Mouse (Mus musculus) heart, embryonic 13.5 days (tissue): Measurements from ENCODE around the gene Vav3. TPM values are rescaled to one million over a fixed set of nuclear protein-coding genes. Genes with fewer than 3 reads are reported as not detected.

Experiments
- ATAC-seq: fragments of 200-750 bp; cut with Nextera tagmentation; 2 replicates; pipeline ENCODE4 v1.8.0; 2017; ENCODE audit warnings: moderate TSS enrichment; ENCODE audit not compliant: insufficient number of reproducible peaks, low FRiP score, low TSS enrichment; ENCODE audit errors: extremely low read depth
- H3K27ac ChIP-seq: fragments of 300-500 bp; sonication (generic); replicated peaks from 2 replicates; pipeline ENCODE4 v1.5.1; 2015; ENCODE audit warnings: moderate library complexity, mild to moderate bottlenecking, inconsistent platforms
- H3K27me3 ChIP-seq: fragments of 300-500 bp; sonication (generic); replicated peaks from 2 replicates; pipeline ENCODE4 v1.6.1; 2015; ENCODE audit warnings: mild to moderate bottlenecking, inconsistent platforms
- H3K36me3 ChIP-seq: fragments of 300-500 bp; sonication (generic); 2 replicates; pipeline ENCODE4 v1.6.1; 2015; ENCODE audit warnings: mild to moderate bottlenecking, inconsistent platforms
- H3K4me1 ChIP-seq: fragments of 300-500 bp; sonication (generic); 2 replicates; pipeline ENCODE4 v1.6.1; 2015; ENCODE audit warnings: inconsistent platforms
- H3K4me2 ChIP-seq: fragments of 300-500 bp; sonication (generic); 2 replicates; pipeline ENCODE4 v1.6.1; 2015; ENCODE audit warnings: inconsistent platforms, mild to moderate bottlenecking, moderate library complexity
- H3K4me3 ChIP-seq: fragments of 300-500 bp; sonication (generic); 2 replicates; pipeline ENCODE4 v1.5.1; 2015; ENCODE audit warnings: moderate library complexity, mild to moderate bottlenecking, inconsistent platforms
- H3K9ac ChIP-seq: fragments of 300-500 bp; sonication (generic); 2 replicates; pipeline ENCODE4 v1.6.1; 2015; ENCODE audit warnings: inconsistent platforms, mild to moderate bottlenecking, moderate library complexity
- H3K9me3 ChIP-seq: fragments of 300-500 bp; sonication (generic); 2 replicates; pipeline ENCODE4 v1.6.1; 2016; ENCODE audit warnings: inconsistent platforms
- WGBS: fragments of 180-500 bp; shearing (Covaris S2); methylation state at CpG from one replicate; pipeline ENCODE4 v1.1.7; 2015; ENCODE audit warnings: mixed read lengths; 5-methylcytosine and 5-hydroxymethylcytosine counted together
- polyA plus RNA-seq: library from polyadenylated mRNA; unstranded; fragments of >200 nt; fragmentation: Nextera tagmentation; extraction: Ambion mirVana; gene quantifications from 2 replicates; pipeline ENCODE4 v1.2.1, GENCODE M21; 2015

Vav3 gene
- polyA plus RNA-seq, 1 experiment from 2014 or later = 7.5 TPM

GRCm38 (mm10) chr3:109651479-109651878 is 311.0 kb downstream of the Vav3 start:
- no peak overlapping the region for H3K9ac ChIP-seq
- WGBS = 82% methylated on average over 3 of the region's 3 CpGs

GRCm38 (mm10) chr3:109652860-109653631 is 312.6 kb downstream of the Vav3 start:
- Histone ChIP-seq H3K4me2 (no peak overlapping the region), H3K9me3 (no peaks in the 10 kb centered on the region), H3K4me3 (no peak overlapping the region), H3K9ac (no peak overlapping the region), H3K27ac (no peak overlapping the region), H3K4me1 (no peaks in the 10 kb centered on the region), H3K36me3 (no peaks in the 10 kb centered on the region), H3K27me3 (no peaks in the 10 kb centered on the region)
- WGBS = 85% methylated on average over 12 of the region's 12 CpGs
- no peak for ATAC-seq

More at GRCm38 (mm10) chr3:109651479-109651878, 311.0 kb downstream of the Vav3 start:
- Histone ChIP-seq H3K36me3 (no peaks in the 10 kb centered on the region), H3K27me3 (no peaks in the 10 kb centered on the region), H3K4me1 (no peaks in the 10 kb centered on the region), H3K27ac (no peak overlapping the region), H3K4me3 (no peak overlapping the region), H3K9me3 (no peaks in the 10 kb centered on the region), H3K4me2 (no peak overlapping the region)
- no peak for ATAC-seq

GRCm38 (mm10) chr3:109654386-109654785 is 313.9 kb downstream of the Vav3 start:
- no peak for ATAC-seq
- H3K27me3 ChIP-seq = no peaks in the 10 kb centered on the region
- WGBS = 93% methylated on average over 4 of the region's 4 CpGs
- no peaks in the 10 kb centered on the region for H3K9me3 ChIP-seq
- H3K4me3 ChIP-seq = no peak overlapping the region
- no peak overlapping the region for H3K27ac ChIP-seq
- H3K4me2 ChIP-seq = no peak overlapping the region
- H3K9ac ChIP-seq = no peak overlapping the region
- no peaks in the 10 kb centered on the region for H3K4me1 ChIP-seq
- no peaks in the 10 kb centered on the region for H3K36me3 ChIP-seq

GRCm38 (mm10) chr3:109671716-109672115 is 331.3 kb downstream of the Vav3 start:
- Histone ChIP-seq H3K27ac (no peak overlapping the region), H3K36me3 (no peaks in the 10 kb centered on the region), H3K27me3 (no peaks in the 10 kb centered on the region), H3K4me2 (no peak overlapping the region), H3K4me1 (no peaks in the 10 kb centered on the region), H3K9ac (no peak overlapping the region), H3K4me3 (no peak overlapping the region), H3K9me3 (no peaks in the 10 kb centered on the region)
- 92% methylated on average over 4 of the region's 4 CpGs for WGBS
- ATAC-seq = no peak

- no peaks in the 10 kb centered on the region for H3K27me3 ChIP-seq
- ATAC-seq = no peak
Measured at GRCm38 (mm10) chr3:109672925-109673324, 332.5 kb downstream of the Vav3 start.

GRCm38 (mm10) chr3:109680281-109680680 is 339.8 kb downstream of the Vav3 start:
- no peak overlapping the region for H3K4me3 ChIP-seq
- no peak overlapping the region for H3K4me2 ChIP-seq
- H3K36me3 ChIP-seq = peaks cover 5% of the 10 kb centered on the region; the same call in 1 of the 2 replicates
- no peaks in the 10 kb centered on the region for H3K9me3 ChIP-seq
- no peaks in the 10 kb centered on the region for H3K27me3 ChIP-seq
- H3K4me1 ChIP-seq = peaks cover 3% of the 10 kb centered on the region; the same call in 1 of the 2 replicates
- no peak overlapping the region for H3K9ac ChIP-seq
- no peak overlapping the region for H3K27ac ChIP-seq
- no peak for ATAC-seq
- 85% methylated on average over 2 of the region's 2 CpGs for WGBS

More at GRCm38 (mm10) chr3:109672925-109673324, 332.5 kb downstream of the Vav3 start:
- Histone ChIP-seq H3K9me3 (no peaks in the 10 kb centered on the region), H3K4me1 (peaks cover 3% of the 10 kb centered on the region; the same call in 1 of the 2 replicates), H3K36me3 (no peaks in the 10 kb centered on the region), H3K27ac (no peak overlapping the region), H3K9ac (no peak overlapping the region), H3K4me3 (no peak overlapping the region), H3K4me2 (no peak overlapping the region)
- 88% methylated on average over 1 of the region's 1 CpGs for WGBS

GRCm38 (mm10) chr3:109681863-109682262 is 341.4 kb downstream of the Vav3 start:
- WGBS = 80% methylated on average over 5 of the region's 5 CpGs
- peaks cover 3% of the 10 kb centered on the region; the same call in 1 of the 2 replicates for H3K4me1 ChIP-seq
- no peak overlapping the region for H3K4me3 ChIP-seq
- H3K27ac ChIP-seq = no peak overlapping the region
- no peak overlapping the region for H3K4me2 ChIP-seq
- no peak overlapping the region for H3K9ac ChIP-seq
- no peaks in the 10 kb centered on the region for H3K27me3 ChIP-seq
- H3K9me3 ChIP-seq = no peaks in the 10 kb centered on the region
- ATAC-seq = no peak
- peaks cover 5% of the 10 kb centered on the region; the same call in 1 of the 2 replicates for H3K36me3 ChIP-seq

GRCm38 (mm10) chr3:109683608-109684295 is 343.3 kb downstream of the Vav3 start:
- Histone ChIP-seq H3K27ac (no peak overlapping the region), H3K9ac (no peak overlapping the region), H3K36me3 (peaks cover 5% of the 10 kb centered on the region; the same call in 1 of the 2 replicates), H3K9me3 (no peaks in the 10 kb centered on the region), H3K4me1 (no peaks in the 10 kb centered on the region), H3K27me3 (no peaks in the 10 kb centered on the region), H3K4me2 (no peak overlapping the region), H3K4me3 (no peak overlapping the region)
- ATAC-seq = no peak
- 76% methylated on average over 5 of the region's 5 CpGs for WGBS

GRCm38 (mm10) chr3:109690566-109690965 is 350.1 kb downstream of the Vav3 start:
- ATAC-seq = no peak
- Histone ChIP-seq H3K4me3 (no peak overlapping the region), H3K27me3 (no peaks in the 10 kb centered on the region), H3K4me1 (no peaks in the 10 kb centered on the region), H3K36me3 (no peaks in the 10 kb centered on the region), H3K27ac (no peak overlapping the region), H3K9me3 (no peaks in the 10 kb centered on the region), H3K4me2 (no peak overlapping the region), H3K9ac (no peak overlapping the region)
- WGBS = 65% methylated on average over 2 of the region's 2 CpGs

GRCm38 (mm10) chr3:109692613-109693012 is 352.2 kb downstream of the Vav3 start:
- no peak overlapping the region for H3K4me2 ChIP-seq
- H3K4me1 ChIP-seq = no peaks in the 10 kb centered on the region
- no peaks in the 10 kb centered on the region for H3K9me3 ChIP-seq
- no peaks in the 10 kb centered on the region for H3K36me3 ChIP-seq
- no peak overlapping the region for H3K27ac ChIP-seq
- no peak overlapping the region for H3K4me3 ChIP-seq
- H3K9ac ChIP-seq = no peak overlapping the region
- 76% methylated on average over 3 of the region's 3 CpGs for WGBS
- H3K27me3 ChIP-seq = no peaks in the 10 kb centered on the region
- ATAC-seq = no peak

GRCm38 (mm10) chr3:109701301-109701700 is 360.8 kb downstream of the Vav3 start:
- Histone ChIP-seq H3K36me3 (no peaks in the 10 kb centered on the region), H3K4me2 (no peak overlapping the region), H3K9ac (no peak overlapping the region), H3K27ac (no peak overlapping the region), H3K4me3 (no peak overlapping the region), H3K27me3 (no peaks in the 10 kb centered on the region), H3K4me1 (no peaks in the 10 kb centered on the region), H3K9me3 (no peaks in the 10 kb centered on the region)
- WGBS = 20% methylated on average over 1 of the region's 1 CpGs
- ATAC-seq = no peak
